Mouse (Mus musculus) hindbrain, embryonic 15.5 days (tissue): ENCODE measurements around the gene BC024978. TPM values are rescaled to one million over a fixed set of nuclear protein-coding genes. Genes with fewer than 3 reads are reported as not detected.

Experiments used
- ATAC-seq: fragments of 200-750 bp; cut with Nextera tagmentation; 2 replicates; pipeline ENCODE4 v1.8.0; 2017; ENCODE audit warnings: low read depth, moderate number of reproducible peaks, moderate TSS enrichment; ENCODE audit not compliant: low FRiP score
- H3K27ac ChIP-seq: fragments of 300-500 bp; sonication (generic); replicated peaks from 2 replicates; pipeline ENCODE4 v1.5.1; 2015; ENCODE audit warnings: mild to moderate bottlenecking, inconsistent platforms
- H3K27me3 ChIP-seq: fragments of 300-500 bp; sonication (generic); 2 replicates; pipeline ENCODE4 v1.6.1; 2015; ENCODE audit warnings: control low read depth, inconsistent platforms
- H3K36me3 ChIP-seq: fragments of 300-500 bp; sonication (generic); 2 replicates; pipeline ENCODE4 v1.6.1; 2015; ENCODE audit warnings: control low read depth, inconsistent platforms
- H3K4me1 ChIP-seq: fragments of 300-500 bp; sonication (generic); replicated peaks from 2 replicates; pipeline ENCODE4 v1.6.1; 2015; ENCODE audit warnings: control low read depth, inconsistent platforms
- H3K4me2 ChIP-seq: fragments of 300-500 bp; sonication (generic); 2 replicates; pipeline ENCODE4 v1.6.1; 2015; ENCODE audit warnings: moderate library complexity, mild to moderate bottlenecking, inconsistent platforms
- H3K4me3 ChIP-seq: fragments of 300-500 bp; sonication (generic); 2 replicates; pipeline ENCODE4 v1.5.1; 2015; ENCODE audit warnings: mild to moderate bottlenecking, inconsistent platforms
- H3K9ac ChIP-seq: fragments of 300-500 bp; sonication (generic); 2 replicates; pipeline ENCODE4 v1.6.1; 2015; ENCODE audit warnings: inconsistent platforms
- H3K9me3 ChIP-seq: fragments of 300-500 bp; sonication (generic); 2 replicates; pipeline ENCODE4 v1.6.1; 2016; ENCODE audit warnings: control low read depth, inconsistent platforms
- WGBS: fragments of 180-500 bp; shearing (Covaris S2); methylation state at CpG from one replicate; pipeline ENCODE4 v1.1.7; 2015; 5-methylcytosine and 5-hydroxymethylcytosine counted together
- polyA plus RNA-seq: library from polyadenylated mRNA; unstranded; fragments of >200 nt; fragmentation: Nextera tagmentation; extraction: Ambion mirVana; gene quantifications from 2 replicates; pipeline ENCODE4 v1.2.1, GENCODE M21; 2015

BC024978 gene
- polyA plus RNA-seq, 1 experiment from 2014 or later: 4.0 TPM

DNA sequence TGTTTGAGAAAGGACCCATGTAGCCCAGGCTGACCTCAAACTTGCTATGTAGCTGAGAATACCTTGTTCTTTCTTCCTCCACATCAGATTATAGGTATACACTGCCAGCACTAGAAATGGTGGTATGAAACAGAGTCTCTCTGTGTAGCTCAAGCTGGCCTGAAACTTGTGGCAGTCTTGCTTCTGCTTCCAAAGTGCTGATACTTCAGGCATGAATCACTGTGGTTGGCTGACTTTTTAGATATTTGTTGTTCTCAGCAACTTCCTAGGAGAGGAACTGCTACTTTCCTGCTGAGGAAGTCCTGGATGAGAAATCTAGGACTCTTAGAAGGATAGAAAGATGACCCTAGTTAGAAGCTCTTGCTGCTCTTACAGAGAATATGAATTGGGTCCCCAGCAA lies 2.8 kb downstream of the BC024978 start:
- Histone ChIP-seq H3K27me3 (no peaks in the 10 kb centered on the region), H3K4me1 (peaks cover 23% of the 10 kb centered on the region), H3K36me3 (peaks cover 6% of the 10 kb centered on the region), H3K9ac (no peak overlapping the region), H3K9me3 (no peaks in the 10 kb centered on the region), H3K4me3 (no peak overlapping the region), H3K4me2 (no peak overlapping the region), H3K27ac (no peak overlapping the region)
- ATAC-seq: no peak

DNA sequence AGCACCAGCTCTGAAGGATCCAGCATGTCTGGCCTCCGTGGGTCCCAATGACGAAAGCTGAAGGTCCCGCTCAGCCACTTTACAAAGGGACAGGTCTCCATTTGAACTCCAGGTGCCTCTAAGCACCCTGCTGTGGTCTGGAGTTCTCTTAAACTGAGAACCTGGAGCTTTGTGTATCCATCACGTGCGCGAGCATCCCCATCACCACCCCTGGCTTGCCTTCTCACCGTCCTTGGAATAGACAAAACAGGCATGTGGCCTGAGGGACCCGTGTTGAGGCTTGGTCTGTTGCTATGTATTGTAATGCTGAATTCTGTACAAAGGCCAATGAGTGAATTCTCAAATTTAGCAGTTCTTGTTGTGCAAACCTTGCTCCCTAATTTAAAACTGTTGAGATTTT lies 3.2 kb downstream of the BC024978 start:
- peaks cover 9% of the 10 kb centered on the region for H3K36me3 ChIP-seq
- no peak overlapping the region for H3K27ac ChIP-seq
- no peak for ATAC-seq
- H3K27me3 ChIP-seq: no peaks in the 10 kb centered on the region
- H3K4me2 ChIP-seq: no peak overlapping the region
- no peaks in the 10 kb centered on the region for H3K9me3 ChIP-seq
- H3K9ac ChIP-seq: no peak overlapping the region
- 92% methylated on average over 8 of the region's 8 CpGs for WGBS
- H3K4me1 ChIP-seq: peaks cover 19% of the 10 kb centered on the region
- H3K4me3 ChIP-seq: no peak overlapping the region

- no peaks in the 10 kb centered on the region for H3K9me3 ChIP-seq
- 96% methylated on average over 8 of the region's 8 CpGs for WGBS
- H3K9ac ChIP-seq: no peak overlapping the region
- H3K27me3 ChIP-seq: no peaks in the 10 kb centered on the region
- peaks cover 34% of the 10 kb centered on the region for H3K36me3 ChIP-seq
- H3K4me3 ChIP-seq: no peak overlapping the region
- no peak overlapping the region for H3K4me2 ChIP-seq
- H3K4me1 ChIP-seq: no peaks in the 10 kb centered on the region
- H3K27ac ChIP-seq: no peak overlapping the region
- ATAC-seq: no peak
Observed at GRCm38 (mm10) chr7:27203730-27204449, 8.3 kb downstream of the BC024978 start.

GRCm38 (mm10) chr7:27212626-27213025 lies 17.0 kb downstream of the BC024978 start:
- no peak overlapping the region for H3K4me2 ChIP-seq
- WGBS: 83% methylated on average over 2 of the region's 2 CpGs
- peaks cover 76% of the 10 kb centered on the region for H3K36me3 ChIP-seq
- no peak overlapping the region for H3K9ac ChIP-seq
- no peaks in the 10 kb centered on the region for H3K4me1 ChIP-seq
- H3K27ac ChIP-seq: no peak overlapping the region
- no peaks in the 10 kb centered on the region for H3K27me3 ChIP-seq
- no peak for ATAC-seq
- H3K4me3 ChIP-seq: no peak overlapping the region
- no peaks in the 10 kb centered on the region for H3K9me3 ChIP-seq

DNA sequence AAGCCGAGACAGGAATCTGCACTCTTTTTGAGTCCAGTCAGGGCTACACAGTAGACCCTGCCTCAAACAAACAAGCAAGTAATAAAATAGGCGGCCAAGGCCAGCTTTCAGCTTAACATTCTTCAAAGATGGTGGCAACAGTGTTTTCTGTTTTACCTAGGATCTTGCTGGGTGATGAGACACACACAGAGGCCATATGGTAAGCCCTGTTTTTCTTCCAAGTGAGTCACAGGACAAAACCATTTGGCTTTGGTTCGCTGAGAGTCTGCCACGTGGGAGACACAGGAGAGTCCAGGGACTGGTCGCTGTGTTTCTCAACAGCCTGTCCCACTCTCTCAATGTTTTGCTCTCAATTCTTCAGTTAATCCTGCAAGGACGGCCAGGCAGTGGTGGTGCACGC lies 23.0 kb downstream of the BC024978 start:
- H3K36me3 ChIP-seq: peaks cover 41% of the 10 kb centered on the region
- H3K4me3 ChIP-seq: no peak overlapping the region
- peaks cover 6% of the 10 kb centered on the region for H3K4me1 ChIP-seq
- no peaks in the 10 kb centered on the region for H3K27me3 ChIP-seq
- ATAC-seq: no peak
- H3K9ac ChIP-seq: no peak overlapping the region
- 87% methylated on average over 7 of the region's 7 CpGs for WGBS
- H3K4me2 ChIP-seq: no peak overlapping the region
- no peak overlapping the region for H3K27ac ChIP-seq
- H3K9me3 ChIP-seq: no peaks in the 10 kb centered on the region

DNA sequence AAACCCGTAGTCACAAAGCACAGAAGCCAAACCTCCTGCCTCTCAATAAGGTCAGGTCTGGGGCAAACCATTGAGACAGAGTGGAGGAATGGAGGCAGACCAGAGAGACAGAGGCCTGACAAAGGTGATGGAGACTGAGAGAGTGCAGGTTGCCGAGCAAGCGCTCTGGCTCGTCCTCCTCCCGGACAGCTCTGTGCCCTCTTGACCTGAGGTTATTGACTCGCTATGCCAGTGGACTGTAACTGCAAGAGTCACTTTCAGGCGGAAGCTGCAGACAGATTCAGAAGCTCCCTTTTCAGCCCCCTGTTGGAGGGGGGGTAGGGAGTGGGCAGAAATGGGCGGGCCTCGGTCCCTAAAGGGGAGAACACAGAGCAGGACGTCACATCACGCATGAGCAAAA lies 24.4 kb downstream of the BC024978 start:
- Histone ChIP-seq H3K4me1 (peaks cover 19% of the 10 kb centered on the region), H3K36me3 (peaks cover 31% of the 10 kb centered on the region; the same call in 1 of the 2 replicates), H3K4me3 (no peak overlapping the region), H3K4me2 (no peak overlapping the region), H3K9me3 (no peaks in the 10 kb centered on the region), H3K27ac (no peak overlapping the region), H3K27me3 (no peaks in the 10 kb centered on the region), H3K9ac (no peak overlapping the region)
- ATAC-seq: no peak
- 66% methylated on average over 11 of the region's 11 CpGs for WGBS

DNA sequence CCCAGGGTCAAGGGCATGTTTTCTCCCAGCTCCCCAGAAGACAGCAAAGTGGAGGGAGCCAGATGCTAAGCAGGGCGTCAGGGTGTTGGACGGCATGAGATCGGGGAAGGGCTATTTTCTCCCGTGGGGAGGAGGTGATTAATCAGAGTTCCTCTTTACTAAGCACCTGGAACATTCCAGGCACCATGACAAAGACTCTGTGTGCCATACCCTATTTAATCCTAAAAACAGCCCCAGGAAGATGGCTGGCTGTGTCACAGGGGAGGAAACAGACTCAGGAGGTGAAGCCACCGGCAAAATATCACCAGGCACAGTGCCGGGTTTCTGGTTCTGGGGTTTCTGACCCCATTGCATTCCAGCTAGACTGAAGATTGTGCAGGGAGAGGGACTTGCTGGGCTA lies 26.4 kb downstream of the BC024978 start:
- H3K27me3 ChIP-seq: no peaks in the 10 kb centered on the region
- no peaks in the 10 kb centered on the region for H3K9me3 ChIP-seq
- H3K4me3 ChIP-seq: no peak overlapping the region
- no peak for ATAC-seq
- H3K27ac ChIP-seq: no peak overlapping the region
- 78% methylated on average over 6 of the region's 6 CpGs for WGBS
- H3K4me1 ChIP-seq: peaks cover 39% of the 10 kb centered on the region
- H3K36me3 ChIP-seq: peaks cover 22% of the 10 kb centered on the region; the same call in 1 of the 2 replicates
- H3K4me2 ChIP-seq: no peak overlapping the region
- H3K9ac ChIP-seq: no peak overlapping the region

DNA sequence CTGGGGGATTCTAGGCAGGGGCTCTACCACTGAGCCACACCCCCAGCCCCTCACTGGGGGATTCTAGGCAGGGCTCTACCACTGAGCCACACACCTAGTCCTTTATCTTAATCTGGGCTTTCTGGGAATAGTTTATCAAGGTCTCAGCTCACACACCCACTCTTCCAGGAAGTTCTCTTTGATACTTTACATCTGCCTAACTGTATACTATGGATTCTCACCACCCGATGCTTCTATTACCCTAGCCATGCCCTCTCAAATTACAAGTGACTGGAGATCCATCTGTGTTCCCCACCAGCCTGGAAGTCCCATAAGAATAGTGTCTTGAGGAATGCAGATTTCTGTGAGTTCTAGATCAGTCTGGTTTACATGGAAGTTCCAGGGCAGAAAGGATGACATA lies 27.0 kb downstream of the BC024978 start:
- Histone ChIP-seq H3K4me1 (peaks cover 45% of the 10 kb centered on the region), H3K4me2 (no peak overlapping the region), H3K9me3 (no peaks in the 10 kb centered on the region), H3K36me3 (peaks cover 18% of the 10 kb centered on the region; the same call in 1 of the 2 replicates), H3K9ac (no peak overlapping the region), H3K27me3 (no peaks in the 10 kb centered on the region), H3K27ac (no peak overlapping the region), H3K4me3 (no peak overlapping the region)
- ATAC-seq: no peak
- 89% methylated on average over 1 of the region's 1 CpGs for WGBS

DNA sequence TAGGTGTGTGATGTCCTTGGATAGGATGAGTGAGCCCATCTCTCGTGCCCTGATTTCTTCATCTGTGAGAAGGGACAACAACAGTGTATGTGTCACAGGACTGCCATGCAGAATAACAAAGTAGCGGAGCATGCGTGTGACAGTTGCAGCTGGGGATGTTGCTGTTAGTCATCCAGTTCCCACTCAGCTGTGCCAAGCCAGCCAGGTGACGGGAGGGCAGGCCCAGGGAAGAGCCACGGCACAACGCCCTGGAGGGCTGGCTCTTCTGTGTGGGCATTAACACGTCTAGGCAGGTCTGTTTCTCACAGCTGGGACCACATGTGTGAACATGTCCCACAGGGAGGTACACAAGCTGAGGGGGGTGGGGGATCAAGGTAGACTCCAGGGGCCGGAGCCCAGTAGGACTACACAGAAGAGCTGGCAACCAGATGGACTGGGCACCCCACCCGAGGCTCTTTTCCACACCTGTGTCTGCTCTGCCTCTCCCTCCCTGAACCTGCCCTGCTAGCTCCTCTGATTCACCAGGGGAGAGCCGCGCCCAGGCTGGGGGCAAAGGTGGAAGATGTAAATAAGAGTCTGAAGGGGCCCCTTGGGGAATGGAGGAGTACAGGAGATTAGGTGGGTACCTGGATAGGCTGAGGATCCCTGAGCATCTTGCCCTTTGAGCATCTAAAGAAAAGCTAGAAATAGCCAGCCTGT lies 29.4 kb downstream of the BC024978 start:
- WGBS: 65% methylated on average over 11 of the region's 11 CpGs
- Histone ChIP-seq H3K4me1 (peaks cover 53% of the 10 kb centered on the region), H3K4me2 (peak overlapping the region; percentile 85), H3K9ac (peak overlapping the region; percentile 91), H3K4me3 (peak overlapping the region; percentile 66), H3K36me3 (no peaks in the 10 kb centered on the region; the same call in 1 of the 2 replicates), H3K27ac (no peak overlapping the region), H3K9me3 (no peaks in the 10 kb centered on the region), H3K27me3 (no peaks in the 10 kb centered on the region)
- no peak for ATAC-seq

GRCm38 (mm10) chr7:27227276-27227675 lies 31.7 kb downstream of the BC024978 start:
- Histone ChIP-seq H3K4me3 (peak overlapping the region; percentile 66), H3K27ac (peak overlapping the region; percentile 85; the same call in 1 of the 2 replicates), H3K9ac (peak overlapping the region; percentile 91), H3K4me2 (peak overlapping the region; percentile 85), H3K27me3 (no peaks in the 10 kb centered on the region), H3K9me3 (no peaks in the 10 kb centered on the region), H3K4me1 (peaks cover 56% of the 10 kb centered on the region), H3K36me3 (no peaks in the 10 kb centered on the region; the same call in 1 of the 2 replicates)
- no peak for ATAC-seq
- WGBS: 31% methylated on average over 9 of the region's 9 CpGs

GRCm38 (mm10) chr7:27227676-27228075 lies 32.1 kb downstream of the BC024978 start:
- Histone ChIP-seq H3K27ac (peak overlapping the region; percentile 85), H3K4me3 (peak overlapping the region; percentile 66), H3K9me3 (no peaks in the 10 kb centered on the region), H3K4me2 (peak overlapping the region; percentile 85), H3K36me3 (no peaks in the 10 kb centered on the region; the same call in 1 of the 2 replicates), H3K27me3 (no peaks in the 10 kb centered on the region), H3K4me1 (peaks cover 60% of the 10 kb centered on the region), H3K9ac (peak overlapping the region; percentile 91)
- 2% methylated on average over 10 of the region's 10 CpGs for WGBS
- ATAC-seq: 0 out of 2 replicates have a peak, but pooled peaks have one; percentile 1

GRCm38 (mm10) chr7:27228281-27228821 lies 32.8 kb downstream of the BC024978 start, which contains the start of gene Itpkc:
Gene Itpkc (minus strand): TSS chr7:27228661.
- peak; percentile 81 for ATAC-seq
- H3K4me1 ChIP-seq: peaks cover 58% of the 10 kb centered on the region

More at GRCm38 (mm10) chr7:27228281-27228821, 32.8 kb downstream of the BC024978 start, which contains the start of gene Itpkc:
- H3K27me3 ChIP-seq: no peaks in the 10 kb centered on the region
- H3K4me2 ChIP-seq: peak within 1 kb of the TSS; percentile 85
- H3K27ac ChIP-seq: peak within 1 kb of the TSS; percentile 85
- no peaks in the 10 kb centered on the region for H3K36me3 ChIP-seq
- H3K4me3 ChIP-seq: peak within 1 kb of the TSS; percentile 66
- WGBS: under 1% methylated on average over 48 of the region's 49 CpGs
- H3K9me3 ChIP-seq: no peaks in the 10 kb centered on the region
- peak within 1 kb of the TSS; percentile 91 for H3K9ac ChIP-seq
